Mouse (Mus musculus) brain, embryonic 14.5 days (tissue): ENCODE data around the gene Hddc3.

ENCODE experiments used
- CTCF ChIP-seq: fragments of 200-500 bp; IDR thresholded peaks from 2 replicates; pipeline ENCODE4 v1.5.1; 2012; ENCODE audit warnings: inconsistent platforms, mild to moderate bottlenecking, moderate library complexity, borderline replicate concordance; ENCODE audit not compliant: insufficient read depth, insufficient read length; ENCODE audit errors: extremely low read depth
- POLR2A ChIP-seq: fragments of 200-500 bp; IDR thresholded peaks from 2 replicates; pipeline ENCODE4 v1.6.1; 2012; ENCODE audit warnings: mild to moderate bottlenecking, inconsistent platforms, borderline replicate concordance; ENCODE audit not compliant: poor library complexity, insufficient read depth, insufficient read length, severe bottlenecking; ENCODE audit errors: extremely low read depth

GRCm38 (mm10) chr7:80350808-80351207, 7.9 kb downstream of the Hddc3 start:
- no peak for TF ChIP-seq CTCF
- no peak for TF ChIP-seq POLR2A
